Mouse (Mus musculus) adrenal gland, postnatal 25 days (tissue): ENCODE results near the gene Lrrc8d. TPM values are rescaled to one million over a fixed set of nuclear protein-coding genes. Genes with fewer than 3 reads are reported as not detected.

Experiments used
- total RNA-seq: library from RNA; stranded (reverse); gene quantifications from 2 replicates; pipeline ENCODE4 v1.2.3, GENCODE M21; 2021

The Lrrc8d gene
- total RNA-seq, 1 experiment from 2014 or later = 124 TPM

Other genes starting within 250 kb of the Lrrc8d start
- 16.5 and 36.8 TPM in 2 replicates for gene Lrrc8c, start 180.6 kb upstream of the Lrrc8d start, total RNA-seq
- 28.6 and 32.1 TPM in 2 replicates for gene Zfp326, start 176.6 kb downstream of the Lrrc8d start, total RNA-seq